Mouse (Mus musculus) liver, postnatal 0 days (tissue): ENCODE results near the gene Srrt. TPM values are rescaled to one million over a fixed set of nuclear protein-coding genes. Genes with fewer than 3 reads are reported as not detected.

Source experiments
- ATAC-seq: fragments of 200-750 bp; cut with Nextera tagmentation; 2 replicates; pipeline ENCODE4 v1.8.0; 2017; ENCODE audit warnings: mild to moderate bottlenecking, moderate library complexity
- DNase-seq: peaks from one replicate; pipeline ENCODE4 v3.0.0-alpha.2; 2016
- H3K27ac ChIP-seq: fragments of 300-500 bp; sonication (generic); 2 replicates; pipeline ENCODE4 v1.5.1; 2014; ENCODE audit warnings: antibody characterized with exemption, moderate library complexity, mild to moderate bottlenecking, low read depth
- H3K27me3 ChIP-seq: fragments of 300-500 bp; sonication (generic); 2 replicates; pipeline ENCODE4 v1.6.1; 2014; ENCODE audit warnings: low read length, control low read depth, mixed read lengths; ENCODE audit not compliant: insufficient read depth
- H3K36me3 ChIP-seq: fragments of 300-500 bp; sonication (generic); replicated peaks from 2 replicates; pipeline ENCODE4 v1.6.1; 2014; ENCODE audit warnings: mild to moderate bottlenecking, control low read depth, low read length, moderate library complexity, mixed read lengths; ENCODE audit not compliant: insufficient read depth
- H3K4me1 ChIP-seq: fragments of 300-500 bp; sonication (generic); 2 replicates; pipeline ENCODE4 v1.6.1; 2014; ENCODE audit warnings: antibody characterized with exemption, mild to moderate bottlenecking, control low read depth; ENCODE audit not compliant: insufficient read depth
- H3K4me2 ChIP-seq: fragments of 300-500 bp; sonication (generic); 2 replicates; pipeline ENCODE4 v1.6.1; 2014; ENCODE audit warnings: low read depth, mild to moderate bottlenecking, low read length, moderate library complexity, mixed read lengths
- H3K4me3 ChIP-seq: fragments of 300-500 bp; sonication (generic); 2 replicates; pipeline ENCODE4 v1.5.1; 2014; ENCODE audit warnings: low read depth, low read length
- H3K9ac ChIP-seq: fragments of 300-500 bp; sonication (generic); replicated peaks from 2 replicates; pipeline ENCODE4 v1.6.1; 2014; ENCODE audit warnings: mild to moderate bottlenecking, moderate library complexity
- H3K9me3 ChIP-seq: fragments of 300-500 bp; sonication (generic); 2 replicates; pipeline ENCODE4 v1.6.1; 2016; ENCODE audit warnings: mild to moderate bottlenecking, control low read depth, low read length, mixed read lengths
- CTCF ChIP-seq: sonication (generic); IDR thresholded peaks from 2 replicates; pipeline ENCODE4 v1.5.1; 2016; ENCODE audit warnings: antibody characterized with exemption, low read depth
- EP300 ChIP-seq: IDR thresholded peaks from 2 replicates; pipeline ENCODE4 v1.6.1; 2016; ENCODE audit warnings: antibody characterized with exemption, low read depth, mild to moderate bottlenecking
- WGBS: fragments of 180-500 bp; shearing (Covaris S2); extraction: QIAGEN DNeasy Blood & Tissue Kit; methylation state at CpG from one replicate; pipeline ENCODE4 v1.1.7; 2014; ENCODE audit not compliant: insufficient replicate concordance; 5-methylcytosine and 5-hydroxymethylcytosine counted together
- polyA plus RNA-seq: library from polyadenylated mRNA; unstranded; fragments of >200 nt; fragmentation: Nextera tagmentation; extraction: Ambion mirVana; gene quantifications from 2 replicates; pipeline ENCODE4 v1.2.1, GENCODE M21; 2015

Gene Srrt
- polyA plus RNA-seq, 1 experiment from 2014 or later = 28.2 TPM

GRCm38 (mm10) chr5:137339290-137339979, 32.0 kb upstream of the Srrt start:
- no peaks in the 10 kb centered on the region for H3K36me3 ChIP-seq
- H3K27ac ChIP-seq = peak overlapping the region; percentile 62
- peaks cover 18% of the 10 kb centered on the region for H3K4me1 ChIP-seq
- 0 out of 2 replicates have a peak, but pooled peaks cover 2% of the 10 kb centered on the region for H3K27me3 ChIP-seq
- ATAC-seq = 0 out of 2 replicates have a peak, but pooled peaks have one; percentile 12
- H3K4me2 ChIP-seq = peak overlapping the region; percentile 84; the same call in 1 of the 2 replicates
- WGBS = 26% methylated on average over 20 of the region's 22 CpGs
- H3K9ac ChIP-seq = 0 out of 2 replicates have a peak overlapping the region, but pooled peaks have one; percentile 37
- no peaks in the 10 kb centered on the region for H3K9me3 ChIP-seq
- TF ChIP-seq CTCF = no peak
- no peak for TF ChIP-seq EP300
- DNase-seq = no peak
- H3K4me3 ChIP-seq = 0 out of 2 replicates have a peak overlapping the region, but pooled peaks have one; percentile 45

- H3K4me2 ChIP-seq = peak overlapping the region; percentile 84
- DNase-seq = peak; percentile 39
- peak overlapping the region; percentile 62 for H3K27ac ChIP-seq
- H3K4me3 ChIP-seq = peak overlapping the region; percentile 45
- peaks cover 23% of the 10 kb centered on the region for H3K4me1 ChIP-seq
- WGBS = under 1% methylated on average over 11 of the region's 11 CpGs
- ATAC-seq = peak; percentile 33
- no peaks in the 10 kb centered on the region for H3K36me3 ChIP-seq
- 0 out of 2 replicates have a peak, but pooled peaks cover 2% of the 10 kb centered on the region for H3K27me3 ChIP-seq
- H3K9me3 ChIP-seq = no peaks in the 10 kb centered on the region
- TF ChIP-seq CTCF (no peak), EP300 (0 out of 2 replicates have a peak, but pooled peaks have one; percentile 10)
- H3K9ac ChIP-seq = peak overlapping the region; percentile 37
These were observed 31.3 kb upstream of the Srrt start for GRCm38 (mm10) chr5:137338663-137339289.

GRCm38 (mm10) chr5:137338256-137338655, 30.8 kb upstream of the Srrt start:
- H3K9ac ChIP-seq = peak overlapping the region; percentile 37
- peak overlapping the region; percentile 62 for H3K27ac ChIP-seq
- peak overlapping the region; percentile 84 for H3K4me2 ChIP-seq
- 0 out of 2 replicates have a peak, but pooled peaks cover 2% of the 10 kb centered on the region for H3K27me3 ChIP-seq
- H3K9me3 ChIP-seq = no peaks in the 10 kb centered on the region
- H3K36me3 ChIP-seq = no peaks in the 10 kb centered on the region
- WGBS = under 1% methylated on average over 19 of the region's 19 CpGs
- peak overlapping the region; percentile 45 for H3K4me3 ChIP-seq
- H3K4me1 ChIP-seq = peaks cover 23% of the 10 kb centered on the region
- peak; percentile 86 for DNase-seq
- no peak; the same call in 1 of the 2 replicates for TF ChIP-seq EP300
- TF ChIP-seq CTCF = no peak
- ATAC-seq = peak; percentile 78

GRCm38 (mm10) chr5:137337190-137337589, 29.7 kb upstream of the Srrt start:
- 0 out of 2 replicates have a peak, but pooled peaks cover 2% of the 10 kb centered on the region for H3K27me3 ChIP-seq
- ATAC-seq = no peak
- no peaks in the 10 kb centered on the region for H3K36me3 ChIP-seq
- WGBS = 63% methylated on average over 8 of the region's 8 CpGs
- H3K4me2 ChIP-seq = 0 out of 2 replicates have a peak overlapping the region, but pooled peaks have one; percentile 84
- no peak overlapping the region; the same call in 1 of the 2 replicates for H3K9ac ChIP-seq
- peak overlapping the region; percentile 52 for H3K27ac ChIP-seq
- TF ChIP-seq CTCF (no peak), EP300 (no peak)
- H3K4me3 ChIP-seq = no peak overlapping the region
- no peaks in the 10 kb centered on the region for H3K9me3 ChIP-seq
- DNase-seq = no peak
- peaks cover 25% of the 10 kb centered on the region for H3K4me1 ChIP-seq

- no peaks in the 10 kb centered on the region for H3K36me3 ChIP-seq
- H3K27ac ChIP-seq = no peak overlapping the region
These were observed 27.6 kb upstream of the Srrt start for GRCm38 (mm10) chr5:137335066-137335465.

GRCm38 (mm10) chr5:137334317-137334716, 26.8 kb upstream of the Srrt start:
- Histone ChIP-seq H3K4me1 (peaks cover 23% of the 10 kb centered on the region), H3K4me3 (no peak overlapping the region), H3K9ac (no peak overlapping the region), H3K36me3 (0 out of 2 replicates have a peak, but pooled peaks cover 2% of the 10 kb centered on the region), H3K4me2 (no peak overlapping the region), H3K9me3 (no peaks in the 10 kb centered on the region), H3K27ac (no peak overlapping the region), H3K27me3 (0 out of 2 replicates have a peak, but pooled peaks cover 2% of the 10 kb centered on the region)
- TF ChIP-seq EP300 (no peak), CTCF (no peak)
- WGBS = 41% methylated on average over 10 of the region's 10 CpGs
- ATAC-seq (no peak), DNase-seq (no peak)

More at GRCm38 (mm10) chr5:137335066-137335465, 27.6 kb upstream of the Srrt start:
- Histone ChIP-seq H3K4me3 (no peak overlapping the region), H3K4me2 (no peak overlapping the region), H3K4me1 (peaks cover 25% of the 10 kb centered on the region), H3K27me3 (0 out of 2 replicates have a peak, but pooled peaks cover 2% of the 10 kb centered on the region), H3K9ac (no peak overlapping the region), H3K9me3 (no peaks in the 10 kb centered on the region)
- TF ChIP-seq EP300 (no peak), CTCF (no peak)
- DNase-seq = no peak
- no peak for ATAC-seq
- 78% methylated on average over 6 of the region's 6 CpGs for WGBS
